Mouse (Mus musculus) frontal cortex, postnatal 25 days (tissue): ENCODE measurements around the gene Crocc2.

ENCODE experiments used
- DNase-seq, 2 experiments: peaks; one replicate each; pipeline ENCODE4 v3.0.0; 2022; ENCODE audit warnings: low spot score in 2 of 2

Crocc2 gene

GRCm38 (mm10) chr1:93214612-93215011, 46.1 kb downstream of the Crocc2 start:
- DNase-seq: no peak

DNA sequence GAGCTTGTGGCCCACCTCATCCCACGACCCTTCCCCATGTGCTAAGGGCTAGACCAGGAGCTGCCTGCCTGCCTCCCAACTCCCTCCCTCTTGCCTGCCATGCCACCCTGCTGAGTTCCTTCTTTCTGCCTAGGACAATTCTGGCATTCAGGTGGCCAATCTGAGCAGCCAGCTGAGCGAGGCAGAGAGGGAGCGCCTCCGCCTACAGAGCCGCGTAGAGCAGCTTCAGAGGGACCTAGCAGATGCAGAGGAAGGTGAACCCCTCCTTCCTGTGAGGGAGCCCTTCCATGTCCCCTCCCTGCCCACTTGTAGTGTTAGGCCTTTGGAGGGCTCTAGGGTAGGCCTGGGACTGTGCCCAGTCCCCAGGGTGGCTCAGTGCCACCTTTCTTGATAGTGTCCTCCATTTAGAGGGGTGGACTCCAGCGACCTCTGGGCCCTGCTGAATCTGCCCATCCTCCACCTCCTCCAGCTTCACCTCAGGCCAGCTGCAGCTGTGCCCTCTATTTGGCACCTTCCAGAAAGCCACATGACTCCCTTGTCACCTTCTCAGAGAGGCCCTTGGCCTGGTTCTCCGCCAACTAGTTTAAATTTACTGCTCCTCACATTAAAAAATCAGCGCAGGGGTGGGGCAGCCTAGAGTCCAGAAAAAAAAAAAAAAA, 48.4 kb downstream of the Crocc2 start:
- DNase-seq: no peak

GRCm38 (mm10) chr1:93217530-93217929, 49.0 kb downstream of the Crocc2 start:
- DNase-seq: no peak

GRCm38 (mm10) chr1:93220776-93221175, 52.3 kb downstream of the Crocc2 start:
- DNase-seq: no peak

- DNase-seq: no peak
Measured at GRCm38 (mm10) chr1:93223972-93224371, 55.4 kb downstream of the Crocc2 start.

DNA sequence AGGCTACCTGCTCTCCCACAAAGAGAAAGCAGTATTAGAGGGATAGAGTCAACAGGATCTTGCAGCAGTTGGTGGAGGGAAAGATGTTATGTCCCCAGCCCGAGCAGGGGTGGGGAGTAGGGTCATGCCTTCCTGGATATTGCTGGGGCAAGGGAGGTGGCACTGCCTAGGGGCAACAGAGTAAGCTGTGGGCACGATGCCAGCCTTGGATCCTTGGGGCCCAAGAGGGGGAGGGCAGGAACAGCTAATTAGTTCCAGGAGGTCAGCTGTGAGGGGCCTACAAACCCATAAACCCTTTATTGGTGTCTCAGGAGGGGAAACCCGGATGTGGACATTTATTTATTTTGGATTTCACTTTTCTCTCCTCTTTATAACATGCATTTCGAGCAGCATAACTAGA, 56.7 kb downstream of the Crocc2 start:
- no peak for DNase-seq

DNA sequence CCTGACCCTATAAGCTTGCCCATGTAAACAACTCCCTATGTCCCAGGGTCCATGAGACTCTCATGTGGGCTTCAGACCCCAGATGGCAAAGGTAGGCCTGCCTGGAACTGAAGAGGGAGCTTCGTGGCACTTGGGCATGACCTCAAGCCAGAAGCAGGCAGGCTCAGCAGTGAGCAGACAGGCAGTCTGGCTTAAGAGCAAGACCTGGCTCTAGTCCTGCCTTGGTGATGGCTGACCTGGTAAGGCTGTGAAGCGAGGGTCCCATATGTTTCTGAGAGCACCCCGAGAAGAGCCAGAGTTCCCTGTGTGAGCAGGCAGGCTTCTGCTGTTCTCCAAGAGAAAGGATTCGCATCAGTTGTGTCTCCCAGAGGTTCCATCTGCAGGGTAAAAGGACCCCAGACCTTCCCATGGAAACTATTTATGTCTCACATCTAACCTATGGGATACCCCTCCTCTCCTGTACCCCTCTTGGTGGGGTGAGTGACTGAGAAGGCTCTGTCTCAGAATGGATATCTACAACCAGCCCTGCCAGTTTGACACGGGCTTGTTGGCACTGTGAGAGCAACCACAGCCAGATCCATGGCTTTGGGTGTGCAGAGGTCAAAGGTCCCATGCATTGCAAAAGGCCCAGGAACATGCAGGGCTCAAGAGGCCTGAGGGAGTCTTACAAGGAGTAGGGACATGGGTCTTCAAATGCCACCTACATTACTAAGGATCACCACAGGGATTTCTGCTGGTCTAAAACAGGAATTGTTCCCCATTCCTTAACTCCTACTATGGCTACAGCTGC, 57.4 kb downstream of the Crocc2 start:
- DNase-seq: no peak

DNA sequence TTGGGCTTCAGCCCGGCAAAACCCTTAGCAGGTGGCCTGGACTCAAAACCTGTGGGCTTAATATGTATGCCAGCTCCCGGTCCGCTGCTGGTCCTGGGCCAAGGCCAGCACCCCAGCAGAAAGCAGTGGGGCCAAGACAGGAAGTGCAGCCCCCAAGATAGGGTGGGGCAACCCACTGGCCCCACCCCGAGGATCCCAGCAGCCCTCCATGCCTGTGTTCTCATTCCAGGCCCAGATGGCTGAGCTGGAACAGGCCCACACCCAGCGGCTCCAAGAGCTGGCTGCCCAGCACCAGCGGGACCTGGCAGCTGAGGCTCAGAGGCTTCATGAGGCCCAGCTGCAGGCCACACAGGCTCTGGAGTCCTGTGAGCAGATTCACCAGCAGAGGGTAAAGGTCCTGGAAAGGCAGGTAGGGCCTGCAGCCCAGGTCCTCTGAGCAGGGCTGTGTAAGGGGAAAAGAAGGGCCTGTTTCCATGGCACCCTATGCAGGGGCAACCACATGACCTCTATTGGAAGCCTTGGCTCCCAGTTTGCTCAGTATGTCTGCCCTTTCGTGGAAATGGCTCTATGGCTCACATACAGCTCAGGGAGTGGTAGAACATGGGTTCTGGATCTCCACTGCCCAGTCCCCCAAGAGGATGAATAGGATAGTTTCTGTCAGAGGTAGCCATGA, 58.9 kb downstream of the Crocc2 start:
- no peak for DNase-seq

- no peak for DNase-seq
Measured at GRCm38 (mm10) chr1:93227976-93228365, 59.4 kb downstream of the Crocc2 start.

DNA sequence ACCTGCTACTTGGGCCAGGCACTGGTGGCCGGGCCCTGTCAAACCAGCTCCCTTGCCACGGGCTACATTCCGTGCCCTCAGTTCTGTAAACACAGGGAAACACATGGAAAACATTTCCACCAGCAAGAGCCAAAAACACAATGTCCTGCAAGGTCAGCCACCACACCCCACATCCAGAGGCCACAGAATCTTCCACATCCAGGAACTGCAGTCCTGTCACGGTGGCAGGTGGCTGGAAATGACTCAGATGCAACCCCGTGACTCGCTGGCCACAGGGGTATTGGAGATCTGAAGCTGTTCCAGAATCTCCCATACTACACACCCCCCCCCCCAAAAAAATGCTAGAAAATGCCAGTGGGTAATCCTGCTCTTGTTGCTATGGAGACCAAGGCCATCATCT, 60.7 kb downstream of the Crocc2 start:
- no peak for DNase-seq

DNA sequence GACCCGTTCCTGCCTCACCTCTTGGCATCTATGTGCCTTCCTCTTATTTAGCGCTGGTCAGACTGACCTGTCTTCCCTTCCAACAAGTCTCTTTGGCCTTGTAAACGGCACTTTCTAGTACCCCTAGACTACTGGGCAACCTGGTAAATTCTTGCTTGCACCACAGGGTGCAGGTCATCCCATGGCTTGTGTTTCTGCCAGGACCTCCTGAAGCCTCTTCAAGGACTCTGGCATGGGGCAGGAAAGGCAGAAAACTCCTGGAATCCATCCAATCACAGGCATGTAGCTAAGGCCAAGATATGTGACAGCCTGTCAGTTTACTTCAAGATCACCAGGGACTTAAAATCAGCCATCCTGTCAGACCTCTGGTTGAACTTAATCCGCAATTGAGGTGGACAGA, 61.1 kb downstream of the Crocc2 start:
- no peak for DNase-seq

GRCm38 (mm10) chr1:93235576-93236544, 67.3 kb downstream of the Crocc2 start, which contains the start of gene Sned1:
Sned1 (plus strand) TSS chr1:93235841.
- peak; percentile 53 to 58 for DNase-seq

DNA sequence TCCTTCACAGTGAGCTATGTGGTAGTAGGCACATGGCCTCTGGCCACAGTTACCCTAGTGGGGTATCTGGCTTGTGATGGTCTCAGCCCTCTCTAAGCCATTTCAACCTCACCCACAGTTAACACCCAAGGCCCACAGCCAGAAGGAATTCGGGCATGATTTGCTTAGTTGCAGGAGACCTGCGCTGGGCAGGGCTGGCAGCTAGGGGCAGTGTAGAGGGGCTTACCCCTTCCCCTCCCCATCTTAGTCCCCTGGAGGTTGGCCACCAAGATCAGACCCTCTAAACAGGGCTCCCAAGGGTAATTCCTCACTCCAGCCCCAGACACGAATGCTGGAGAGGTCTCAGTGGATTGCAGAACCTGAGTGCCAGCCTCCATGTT, 68.0 kb downstream of the Crocc2 start:
- no peak for DNase-seq

DNA sequence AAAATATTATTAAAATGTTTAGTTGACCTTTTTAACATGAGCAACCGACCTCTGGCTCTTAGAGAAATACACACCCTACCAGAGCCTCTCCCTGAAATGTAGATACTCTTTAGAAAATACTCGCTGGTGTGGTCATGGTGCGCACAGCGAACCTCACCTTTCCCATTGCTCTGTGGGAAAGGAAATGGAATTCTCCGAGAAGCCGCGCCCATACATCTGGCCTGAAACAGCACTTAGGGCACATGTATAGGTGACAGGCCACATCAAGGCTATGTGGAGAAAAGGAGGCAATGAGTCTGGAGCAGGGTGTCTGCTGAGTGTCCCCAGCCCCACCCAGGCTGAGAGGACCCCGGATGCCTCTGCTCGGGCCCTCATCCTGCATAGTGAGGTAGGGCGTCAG, 69.2 kb downstream of the Crocc2 start:
- no peak for DNase-seq

- no peak for DNase-seq
Measured at GRCm38 (mm10) chr1:93238201-93238600, 69.7 kb downstream of the Crocc2 start.

GRCm38 (mm10) chr1:93245936-93246335, 77.4 kb downstream of the Crocc2 start:
- no peak for DNase-seq

- DNase-seq: no peak
Measured at GRCm38 (mm10) chr1:93252586-93252985, 84.1 kb downstream of the Crocc2 start.

- no peak for DNase-seq
Measured at GRCm38 (mm10) chr1:93255761-93256160, 87.2 kb downstream of the Crocc2 start.

DNA sequence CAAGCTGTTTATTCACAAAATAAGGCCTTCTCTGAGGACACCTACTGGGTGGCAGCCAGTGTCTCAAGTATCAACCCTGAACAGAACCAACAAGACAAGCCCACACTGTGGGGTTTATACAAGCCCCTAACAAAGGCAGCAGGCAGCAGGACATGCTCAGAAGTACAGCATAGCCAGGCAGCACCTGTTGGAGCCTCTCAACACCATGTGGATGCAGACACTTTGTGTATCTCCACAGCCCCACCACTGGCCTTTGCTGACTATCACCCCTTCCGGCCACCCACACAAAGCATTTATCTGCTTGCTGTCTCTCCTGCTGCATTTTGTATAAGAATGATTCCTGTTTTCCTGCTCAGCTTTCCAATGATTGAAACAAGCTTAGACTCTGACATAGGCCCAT, 89.0 kb downstream of the Crocc2 start:
- no peak for DNase-seq

DNA sequence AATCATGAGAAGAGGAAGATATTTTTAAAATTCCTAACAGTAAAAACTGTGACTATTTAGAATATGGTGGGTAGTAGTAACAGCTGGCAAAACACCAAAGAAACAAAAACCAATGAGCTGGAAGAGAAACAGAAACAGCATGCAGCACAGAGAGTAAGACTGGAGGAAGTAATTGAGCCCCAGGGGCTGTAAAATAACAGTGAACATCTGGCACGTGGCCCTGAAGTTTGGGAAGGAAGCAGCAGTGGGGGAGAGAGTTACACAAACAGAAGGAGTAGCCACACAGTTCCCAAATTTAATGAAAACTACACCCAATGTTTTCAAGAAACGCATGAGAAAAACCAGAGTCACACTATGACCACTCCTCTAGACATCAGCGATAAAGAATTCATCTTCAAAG, 98.7 kb downstream of the Crocc2 start:
- DNase-seq: no peak

- no peak for DNase-seq
Measured at GRCm38 (mm10) chr1:93268246-93268645, 99.7 kb downstream of the Crocc2 start.
